Mouse (Mus musculus): ENCODE measurements around the gene Nlrp9c. TPM values are rescaled to one million over a fixed set of nuclear protein-coding genes. Genes with fewer than 3 reads are reported as not detected.
"Not testable (repeated sequence)": the region's sequence is repeated elsewhere in the genome, so short reads cannot be mapped to it uniquely, and the experiment has no call there.

Gene Nlrp9c
- not detected for total RNA-seq (2021)
- long read RNA-seq, experiment 1 = 0 reads
- long read RNA-seq, experiment 2 = 0 reads

DNA sequence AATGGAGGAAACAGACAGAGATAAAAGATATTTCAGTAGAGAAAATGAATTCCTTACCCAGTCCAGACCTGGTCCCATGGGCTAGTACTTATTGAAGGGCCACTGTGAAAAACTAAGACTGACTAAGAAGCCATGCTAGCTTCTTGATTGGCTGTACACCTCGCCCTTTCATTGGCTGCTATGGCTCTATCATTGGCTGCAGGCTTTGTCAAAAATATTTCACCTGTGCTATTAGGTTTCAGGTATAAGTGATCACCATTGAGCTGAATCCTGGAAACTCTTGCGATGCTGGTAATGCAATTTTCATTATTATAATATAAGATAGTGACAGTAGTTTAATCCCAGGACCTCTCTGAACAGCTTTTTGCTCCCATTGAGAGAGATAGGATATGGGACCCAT, at the start of gene Nlrp9c:
Gene Nlrp9c, minus strand, starts transcription at position 101 of the 400 bp plus-strand sequence.
- not testable (repeated sequence) for DNase-seq

- no peak for DNase-seq
Observed at GRCm38 (mm10) chr7:26434813-26435212, 31.3 kb upstream of the Nlrp9c start, which contains the start of gene Nlrp4a. TSS of gene Nlrp4a (plus strand) at chr7:26435113.

- not testable (repeated sequence) for DNase-seq
Observed at GRCm38 (mm10) chr7:26391811-26392210, 11.7 kb downstream of the Nlrp9c start.

DNA sequence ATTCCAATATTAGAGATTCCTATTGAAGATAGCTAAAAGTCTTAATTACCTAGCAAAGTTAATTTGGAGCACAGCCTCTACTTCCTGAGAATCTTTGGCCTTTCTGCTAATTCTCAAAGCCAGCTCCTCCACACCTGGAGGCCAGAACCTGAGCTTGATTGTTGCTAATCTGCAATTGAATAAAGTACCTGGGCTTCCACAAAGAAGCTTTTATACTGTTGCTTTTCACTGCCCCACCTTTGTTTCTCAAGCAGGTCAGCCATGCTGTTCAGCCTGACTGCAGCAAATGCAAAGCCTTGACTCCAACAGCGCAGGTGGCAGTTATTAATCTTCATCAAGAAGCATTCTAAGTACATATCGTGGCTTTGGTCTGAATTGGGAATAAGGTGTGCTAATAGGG, 12.4 kb downstream of the Nlrp9c start:
- not testable (repeated sequence) for DNase-seq

DNA sequence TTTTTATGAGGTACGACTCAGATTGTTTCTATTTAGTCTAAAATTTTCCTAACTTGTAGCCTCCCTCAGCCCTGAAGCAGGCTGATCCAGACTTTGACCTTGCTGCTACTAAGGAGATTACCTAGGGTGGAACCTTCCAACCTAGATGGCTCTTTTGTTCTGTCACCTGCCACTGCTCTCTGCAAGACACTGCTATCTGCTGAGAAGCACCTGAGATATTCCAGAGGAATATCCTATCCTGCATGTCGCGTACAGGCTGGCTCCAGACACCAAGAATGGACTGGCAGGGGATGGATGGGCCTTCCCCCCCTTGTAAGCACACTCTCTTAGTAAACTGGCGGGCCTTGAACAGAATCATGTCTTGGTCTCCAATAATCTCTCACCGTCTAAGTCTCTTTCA, 16.8 kb downstream of the Nlrp9c start:
- DNase-seq = not testable (repeated sequence)

DNA sequence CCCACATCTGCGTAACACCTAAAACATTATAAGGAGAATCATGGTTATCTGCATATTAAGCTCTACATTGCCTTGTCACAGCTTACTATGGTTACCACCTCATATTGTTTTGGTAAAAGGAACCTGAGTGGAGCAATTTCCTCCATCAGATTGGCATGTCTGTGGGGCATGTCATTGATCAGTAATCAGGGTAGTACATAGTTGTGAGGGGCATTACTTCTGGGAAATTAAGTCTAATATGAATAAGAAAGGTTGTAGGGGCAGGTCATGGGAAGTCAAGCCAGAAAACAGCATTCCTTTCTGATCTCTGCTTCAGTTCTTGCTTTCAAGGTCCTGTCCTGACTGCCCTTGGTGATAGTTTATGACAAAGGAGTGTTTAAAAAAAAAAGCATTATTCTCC, 22.7 kb downstream of the Nlrp9c start:
- DNase-seq = no peak

DNA sequence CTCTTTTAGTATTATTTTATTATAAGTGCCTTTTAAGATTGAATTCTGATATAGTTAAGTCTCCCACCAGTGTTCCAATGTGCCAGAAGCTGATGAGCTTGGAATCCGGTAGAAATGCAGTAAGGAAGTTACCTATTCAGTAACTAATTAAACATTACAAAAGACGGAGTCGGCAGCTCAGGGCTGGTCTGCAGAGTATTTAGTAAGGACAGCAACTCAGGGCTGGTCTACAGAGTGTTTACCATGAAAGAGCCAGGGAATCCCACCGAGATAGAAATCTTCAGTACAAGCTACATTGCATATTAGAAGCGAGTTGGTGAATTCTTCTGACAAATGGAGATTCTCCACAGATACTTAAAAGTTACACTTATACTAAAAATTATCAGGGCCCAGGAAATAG, 30.3 kb downstream of the Nlrp9c start:
- not testable (repeated sequence) for DNase-seq

DNA sequence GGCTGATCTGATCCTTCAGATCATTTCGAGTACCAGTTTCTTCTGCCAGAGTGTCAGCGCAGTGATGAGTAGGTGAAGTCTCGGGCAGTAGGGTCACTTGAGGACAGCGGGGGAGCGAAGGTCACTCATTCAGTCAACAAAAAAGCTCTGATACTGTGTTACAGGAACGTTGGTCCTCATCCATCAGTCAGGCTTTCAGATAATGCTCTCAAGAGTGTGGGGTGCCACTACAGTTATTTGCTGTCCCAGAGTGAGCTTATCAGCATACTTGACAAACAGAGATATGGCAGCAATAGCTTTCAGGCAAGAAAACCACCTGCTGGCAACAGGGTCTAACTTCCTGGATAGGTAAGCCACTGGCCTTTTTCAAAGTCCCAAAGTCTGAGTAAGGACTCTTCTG, 46.8 kb downstream of the Nlrp9c start:
- not testable (repeated sequence) for DNase-seq

- DNase-seq = not testable (repeated sequence)
Observed at GRCm38 (mm10) chr7:26352258-26352657, 51.2 kb downstream of the Nlrp9c start.

DNA sequence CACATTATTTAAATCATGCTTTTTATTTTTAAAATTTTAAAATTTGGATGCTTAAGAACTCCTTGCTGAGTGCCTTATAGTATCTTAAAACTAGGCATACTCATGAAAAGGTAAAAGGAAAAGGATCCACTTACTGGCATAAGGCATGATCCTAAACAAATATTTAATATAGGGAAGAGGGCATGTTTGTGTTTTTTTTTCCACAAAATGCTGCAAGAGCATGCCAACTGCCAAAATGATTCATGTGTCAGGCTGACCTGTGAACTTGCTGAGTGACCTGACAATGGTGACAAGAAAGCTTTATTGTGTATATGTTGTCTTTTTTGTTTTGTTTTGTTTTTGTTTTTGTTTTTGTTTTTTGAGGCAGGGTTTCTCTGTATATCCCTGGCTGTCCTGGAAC, 53.3 kb downstream of the Nlrp9c start:
- DNase-seq = not testable (repeated sequence)

DNA sequence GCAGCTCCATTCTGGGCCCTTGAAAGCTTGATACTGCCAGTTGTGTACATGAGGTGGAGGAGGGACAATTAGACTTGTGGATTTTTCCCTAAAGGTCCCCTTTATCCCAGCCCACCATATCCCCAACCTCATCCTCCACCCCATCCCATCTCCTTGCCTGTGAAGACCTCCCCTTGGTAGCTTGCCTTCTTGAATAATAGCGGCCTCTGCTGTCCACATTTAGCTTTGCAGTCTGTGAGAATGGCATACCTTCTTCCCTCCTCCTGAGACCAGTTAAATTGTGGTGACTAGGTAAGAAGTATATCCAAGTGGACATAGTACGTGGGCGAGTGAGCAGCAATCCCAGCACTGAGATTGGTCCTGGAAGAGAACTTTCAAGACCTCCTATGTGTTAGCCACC, 83.1 kb downstream of the Nlrp9c start:
- not testable (repeated sequence) for DNase-seq

DNA sequence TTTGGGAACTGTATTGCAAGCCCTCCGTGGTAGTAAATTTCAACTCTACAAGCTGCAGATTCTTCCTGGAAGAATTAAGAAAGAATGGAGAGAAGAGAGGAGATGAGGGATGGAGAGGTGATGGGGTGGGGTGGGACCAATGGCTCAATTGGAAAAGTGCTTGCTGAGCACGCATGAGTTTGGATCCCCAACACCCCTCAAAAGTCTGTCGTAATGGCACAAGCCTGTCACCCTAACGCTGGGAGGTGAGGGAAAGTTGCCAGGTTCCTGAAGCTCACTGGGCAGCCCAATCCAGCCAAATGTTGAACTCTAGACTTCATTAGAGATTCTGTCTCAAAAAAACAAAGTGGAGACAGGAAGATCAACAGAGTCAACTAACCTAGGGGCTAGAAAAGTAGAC, 87.7 kb downstream of the Nlrp9c start:
- DNase-seq = not testable (repeated sequence)

GRCm38 (mm10) chr7:26315194-26315593, 88.3 kb downstream of the Nlrp9c start:
- DNase-seq = not testable (repeated sequence)

GRCm38 (mm10) chr7:26311786-26312185, 91.7 kb downstream of the Nlrp9c start:
- DNase-seq = not testable (repeated sequence)

- not testable (repeated sequence) for DNase-seq
Observed at GRCm38 (mm10) chr7:26306926-26307325, 96.6 kb downstream of the Nlrp9c start, which contains the start of gene Cyp2a4. TSS of gene Cyp2a4 (plus strand) at chr7:26307169.

DNA sequence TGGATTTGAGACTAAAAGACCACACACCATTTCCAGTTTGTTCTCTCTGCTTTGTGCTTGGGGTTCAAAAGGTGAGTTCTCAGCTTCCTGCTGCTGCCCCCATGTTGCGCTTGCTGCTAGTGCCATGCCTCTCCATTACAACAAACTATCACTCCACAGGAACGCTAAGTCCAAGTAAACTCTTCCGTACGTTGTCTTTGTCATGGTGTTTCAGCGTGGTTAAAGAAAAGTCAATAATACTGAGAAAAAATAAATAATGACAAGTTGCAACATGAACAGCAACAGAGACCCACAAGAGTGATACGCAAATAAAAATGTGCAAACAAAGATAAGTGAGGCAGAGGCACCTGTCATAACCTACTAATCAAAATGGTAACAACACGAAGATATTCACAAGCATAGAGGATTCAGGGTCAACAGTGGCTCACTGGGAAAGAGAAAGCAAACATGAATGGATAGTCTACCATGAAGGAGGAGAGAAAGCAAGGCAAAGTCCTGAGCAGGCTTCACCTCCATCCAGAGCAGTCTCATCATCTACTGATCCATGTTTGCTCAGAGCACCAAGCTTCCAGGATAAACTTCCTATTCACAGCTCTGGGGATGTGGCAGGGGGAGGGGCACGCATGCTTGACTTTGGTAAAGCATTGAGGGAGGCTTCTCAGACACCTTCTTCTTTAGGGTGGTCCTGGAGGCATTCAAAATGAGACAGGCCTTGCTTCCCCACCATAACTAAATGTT, 99.9 kb downstream of the Nlrp9c start:
- DNase-seq = not testable (repeated sequence)

Other genes starting within 250 kb of the Nlrp9c start
- not detected for gene Cyp2b9, start 230.3 kb downstream of the Nlrp9c start, total RNA-seq (2021)
- not detected for gene Vmn1r184, start 143.4 kb downstream of the Nlrp9c start, total RNA-seq (2021)
- not detected for gene Cyp2a4, start 96.5 kb downstream of the Nlrp9c start, total RNA-seq (2021)
- not detected for gene Nlrp4a, start 31.4 kb upstream of the Nlrp9c start, total RNA-seq (2021)
- gene Nlrp9a, start 131.3 kb upstream of the Nlrp9c start, total RNA-seq (2021) = not detected
- gene Vmn1r185, start 214.8 kb upstream of the Nlrp9c start, total RNA-seq (2021) = not detected

All from gastrocnemius, postnatal 10 days (tissue).